Mouse (Mus musculus) lung, adult 18-20 months (tissue): ENCODE data around the gene Gm17606.

Source experiments
- DNase-seq, 2 experiments: peaks; one replicate each; pipeline ENCODE4 v3.0.0; 2022; ENCODE audit warnings: mixed read lengths in 2 of 2

Gene Gm17606

DNA sequence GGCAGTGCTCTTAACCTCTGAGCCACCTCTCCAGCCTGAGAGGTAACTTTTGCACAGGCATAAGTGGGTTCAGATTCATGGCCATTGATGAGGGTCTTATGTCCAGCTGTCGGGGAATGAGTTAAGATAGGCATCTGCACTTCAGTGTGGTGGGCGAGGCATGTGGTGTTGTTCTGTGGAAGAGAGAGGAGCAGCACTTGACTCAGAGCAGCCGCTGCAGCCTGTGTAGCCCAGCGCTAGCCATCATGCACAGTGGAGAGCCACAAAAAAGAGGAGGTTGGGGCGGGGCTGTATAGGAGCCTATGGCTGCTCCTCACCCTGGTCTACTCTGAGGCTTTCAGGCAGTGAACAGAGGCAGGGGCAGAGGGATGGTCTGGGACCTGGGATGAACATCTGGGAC, 12.6 kb upstream of the Gm17606 start:
- DNase-seq = no peak

DNA sequence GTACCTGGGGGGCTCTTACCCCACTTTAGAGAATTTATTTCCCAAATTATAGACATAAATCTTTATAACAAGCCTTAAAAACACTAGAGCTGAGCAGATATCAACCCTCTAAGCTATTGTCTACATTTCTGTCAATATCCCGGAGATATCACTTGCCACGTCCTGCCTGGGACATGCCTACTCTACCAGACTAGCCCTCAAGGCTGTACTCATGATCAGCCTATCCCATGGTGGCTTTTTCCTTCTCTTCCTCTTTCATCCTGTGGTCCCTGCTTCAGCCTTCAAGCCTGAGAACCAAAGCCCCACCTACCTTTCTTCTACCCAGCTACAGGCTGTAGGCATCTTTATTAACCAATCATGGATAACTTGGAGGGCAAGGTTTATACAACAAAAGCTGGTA, 11.0 kb upstream of the Gm17606 start:
- no peak for DNase-seq

DNA sequence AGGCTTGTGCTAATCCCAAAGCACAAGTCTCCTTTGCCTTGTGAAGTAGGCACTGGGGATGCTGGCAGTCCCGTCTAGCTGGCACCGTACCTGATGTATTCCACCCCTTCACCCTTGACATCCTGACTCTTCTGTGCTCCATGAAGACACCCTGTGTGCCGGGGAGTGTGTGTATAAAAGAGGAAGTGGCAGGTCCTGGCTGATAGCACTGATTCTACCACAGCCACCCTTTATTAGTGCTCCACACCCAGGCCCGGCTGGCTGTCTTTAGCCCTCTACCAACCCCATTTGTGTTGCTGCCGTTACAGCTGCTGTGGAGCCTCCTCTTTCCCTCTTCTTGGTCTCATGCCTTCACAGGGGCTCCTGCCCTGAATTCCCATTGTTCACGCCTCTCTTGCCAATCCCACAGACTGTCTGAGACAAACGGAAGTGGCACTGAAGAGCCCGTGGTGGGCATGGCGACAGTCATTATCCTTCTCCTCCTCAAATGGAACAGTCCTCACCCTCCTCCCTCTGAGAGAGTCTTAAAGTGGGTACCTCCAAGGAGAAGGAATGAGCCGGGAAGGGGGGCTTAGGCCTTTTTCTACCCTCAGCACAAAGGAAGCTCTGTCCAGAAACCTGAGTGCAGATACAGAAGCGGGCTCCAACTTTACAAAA, 10.0 kb upstream of the Gm17606 start:
- DNase-seq = no peak

DNA sequence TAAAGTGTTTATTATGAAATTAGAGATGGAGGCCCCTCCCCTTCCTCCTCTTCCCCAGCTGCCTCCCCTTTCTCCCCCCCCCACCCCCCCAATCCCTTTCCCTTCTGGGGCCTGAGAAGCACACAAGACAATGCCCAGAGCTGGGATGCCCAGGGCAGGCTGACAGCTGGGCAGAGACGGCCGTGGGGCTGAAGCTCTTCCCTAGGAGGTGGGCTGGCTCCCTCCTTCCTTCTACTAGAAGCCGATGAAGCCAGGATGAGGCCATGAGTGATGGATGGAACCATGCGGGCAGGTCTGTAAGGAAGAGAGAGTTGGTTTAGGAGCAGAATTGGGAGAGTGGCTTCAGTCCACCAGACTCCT, 9.5 kb upstream of the Gm17606 start:
- no peak for DNase-seq

DNA sequence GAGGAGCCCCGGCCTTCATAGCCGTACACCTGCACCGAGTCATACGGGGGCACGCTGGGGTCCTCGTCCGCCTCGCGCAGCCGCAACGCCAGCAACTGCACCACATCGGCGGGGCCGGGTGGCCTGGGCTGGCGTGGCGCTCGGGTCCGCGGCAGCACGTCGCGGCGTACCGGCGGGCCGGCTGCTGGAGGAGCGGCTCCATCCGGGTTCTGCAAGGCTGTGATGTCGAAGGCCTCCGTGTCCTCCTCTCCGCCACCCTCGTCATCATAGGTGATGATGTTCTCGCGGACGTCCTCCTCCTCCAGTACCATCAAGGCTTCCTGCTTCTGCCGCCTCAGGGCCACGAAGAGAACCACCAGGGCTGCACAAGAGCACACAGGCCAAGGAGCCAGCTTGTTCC, 8.5 kb upstream of the Gm17606 start:
- no peak for DNase-seq

DNA sequence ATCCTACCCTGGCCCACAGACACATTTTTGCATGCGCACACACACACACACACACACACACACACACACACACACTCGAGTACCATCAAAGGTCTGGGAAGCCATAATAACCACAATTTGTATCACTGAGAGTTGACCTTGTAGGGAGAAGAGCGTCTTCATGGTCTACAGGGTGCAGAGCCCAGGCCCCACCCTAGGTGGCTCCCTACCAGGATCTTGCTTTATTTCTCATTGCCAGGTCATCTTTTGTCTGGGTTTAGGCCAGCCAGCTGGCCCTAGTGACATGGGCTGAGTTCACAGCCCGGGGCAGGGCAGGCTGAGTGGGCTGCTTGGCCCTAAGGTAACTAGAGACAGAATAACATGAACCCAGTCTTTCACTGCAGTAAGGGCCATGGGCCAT, 6.6 kb upstream of the Gm17606 start:
- DNase-seq = no peak

DNA sequence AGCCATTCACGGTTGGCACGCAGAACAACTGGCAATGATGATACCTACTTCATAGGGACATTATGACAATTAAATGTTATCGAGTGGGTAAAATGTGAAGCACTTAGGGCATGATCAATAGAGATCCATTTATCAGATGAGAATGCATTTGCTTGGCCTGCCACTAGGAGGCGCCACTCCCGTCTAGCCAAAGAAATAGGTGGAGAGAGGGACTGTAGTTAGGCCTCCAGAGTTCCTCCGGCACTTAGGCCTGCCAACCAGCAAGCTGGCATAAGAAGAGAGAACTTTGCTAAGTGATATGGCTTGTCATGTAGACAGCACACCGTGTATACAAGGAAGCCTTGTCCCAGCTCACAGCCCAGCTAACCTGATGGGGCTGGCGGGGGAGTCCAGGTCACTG, 3.8 kb upstream of the Gm17606 start:
- DNase-seq = peak in 1 of 2 experiments; percentile 45

DNA sequence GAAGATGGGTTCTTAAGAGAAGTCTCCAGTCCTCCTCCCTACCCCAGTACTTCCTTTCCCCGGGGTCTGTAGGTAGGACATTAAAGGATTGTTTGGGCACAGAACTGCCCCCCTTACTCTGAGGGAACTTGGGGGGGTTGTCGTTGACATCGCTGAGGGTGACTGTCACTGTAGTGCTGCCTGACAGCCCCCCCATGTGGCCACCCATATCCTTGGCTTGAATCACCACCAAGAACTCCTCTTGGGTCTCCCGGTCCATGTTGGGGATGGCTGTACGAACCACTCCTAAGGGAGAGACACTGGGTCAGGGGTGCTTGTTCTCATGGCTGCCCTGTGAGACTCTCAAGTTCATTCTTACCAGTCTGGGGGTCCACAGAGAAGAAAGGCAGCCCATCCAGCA, 2.5 kb upstream of the Gm17606 start:
- no peak for DNase-seq

DNA sequence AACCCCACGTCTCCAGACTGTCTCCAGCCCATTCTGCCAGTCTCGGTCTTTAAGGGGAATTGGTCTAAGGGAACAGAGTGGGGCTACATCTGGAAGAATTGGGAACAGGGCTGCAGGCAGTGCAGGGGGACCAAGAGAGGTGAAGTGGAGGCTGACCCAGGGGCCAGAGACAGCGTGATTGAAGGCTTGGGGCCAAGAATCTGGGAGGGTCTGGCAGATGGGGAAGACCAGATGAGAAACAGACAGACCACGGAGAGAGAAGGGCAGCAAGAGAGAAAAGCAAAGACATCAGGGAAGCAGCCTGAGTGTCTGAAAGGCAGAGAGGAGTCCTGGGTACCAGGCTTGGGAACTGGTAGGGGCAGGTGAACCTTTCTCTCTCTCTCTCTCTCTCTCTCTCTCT, 631 bp upstream of the Gm17606 start:
- DNase-seq = no peak

DNA sequence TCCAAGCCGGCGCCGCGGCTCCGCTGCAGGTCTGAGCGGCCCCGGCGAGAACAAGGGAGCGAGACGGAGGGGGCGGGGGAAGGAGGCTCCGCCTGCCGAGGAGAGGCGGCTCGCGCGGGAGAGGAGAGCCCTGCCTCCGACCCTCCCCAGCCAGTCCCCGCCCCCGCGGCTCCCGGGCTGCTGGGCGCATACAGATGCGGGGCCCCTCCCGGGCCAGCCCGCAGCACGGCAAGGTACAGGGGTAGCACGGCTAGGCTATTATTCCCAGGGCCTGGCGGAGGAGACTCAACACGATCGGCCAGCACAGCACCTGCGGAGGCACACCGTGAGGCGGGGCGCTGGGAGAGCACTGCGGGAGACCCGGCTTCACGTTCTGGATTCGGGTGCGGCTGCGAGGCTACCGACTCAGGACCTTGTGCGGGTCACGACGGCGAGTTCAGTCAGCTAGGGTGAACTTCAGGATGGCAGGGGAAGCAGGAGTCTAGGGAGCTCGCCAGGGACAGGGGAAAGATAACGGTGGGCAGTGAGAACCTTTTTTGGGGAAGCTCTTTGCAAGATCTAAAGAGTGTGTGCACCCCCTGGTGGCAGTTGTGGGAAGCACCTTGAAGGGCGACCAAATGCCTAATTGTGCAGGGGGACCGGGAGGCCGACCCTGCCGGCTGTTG, 685 bp downstream of the Gm17606 start, which contains the start of gene Cdh24:
Gene Cdh24, minus strand, starts transcription at position 60 of the 665 bp plus-strand sequence.
- DNase-seq = peak; percentile 90 to 93

DNA sequence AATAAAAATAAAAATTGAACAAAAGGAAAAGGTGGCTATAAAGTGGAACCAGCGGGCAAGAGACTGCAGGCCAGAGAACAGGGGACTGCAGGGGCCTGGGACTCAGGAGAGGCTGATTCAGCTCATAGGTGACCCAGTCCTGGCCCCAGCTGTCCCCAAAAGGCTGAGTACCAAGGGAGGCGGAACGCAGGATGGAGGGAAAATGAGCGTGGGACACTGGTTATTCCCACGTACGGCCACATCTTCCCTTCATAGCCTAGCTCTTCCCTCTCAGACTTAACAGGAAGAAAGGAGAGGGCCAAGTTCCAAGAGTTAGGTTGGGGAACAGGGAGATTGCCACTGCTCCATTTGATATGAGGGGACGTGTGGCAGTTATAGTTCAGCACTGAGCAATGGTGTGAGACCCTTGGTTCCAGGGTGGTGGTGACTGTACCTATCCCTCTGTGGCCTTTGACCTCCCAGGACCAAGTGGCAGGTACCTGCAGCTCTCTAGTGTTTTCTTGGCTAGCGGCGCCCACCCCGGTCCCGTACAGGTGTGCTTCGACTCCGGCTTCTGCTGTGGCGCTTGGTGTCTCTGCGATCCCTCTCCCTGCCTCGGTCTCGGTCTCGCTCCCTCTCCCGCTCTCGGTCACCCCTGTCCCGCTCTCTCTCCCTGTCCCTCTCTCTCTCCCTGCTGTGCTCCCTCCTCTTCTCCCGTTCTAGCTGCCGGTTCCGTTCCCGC, 1.6 kb downstream of the Gm17606 start:
- DNase-seq = no peak

DNA sequence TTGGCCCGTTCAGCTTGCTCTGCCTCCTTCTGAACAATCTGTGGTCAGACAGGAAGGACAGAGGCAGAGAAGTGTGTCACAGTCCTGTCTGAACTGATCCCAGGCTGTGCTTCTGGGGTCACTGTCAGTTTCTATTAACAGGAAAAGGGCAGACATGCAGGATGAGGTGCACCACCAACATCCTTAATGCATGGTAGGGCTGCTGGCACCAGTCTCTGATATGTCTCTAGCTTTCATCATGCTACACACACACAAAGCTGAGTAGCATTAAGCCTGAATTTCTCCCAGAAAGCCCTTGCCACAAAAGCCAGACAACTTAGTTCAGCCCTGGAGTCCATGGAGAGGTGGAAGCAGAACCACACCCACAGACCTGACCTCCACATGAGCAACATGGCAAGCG, 2.3 kb downstream of the Gm17606 start:
- no peak for DNase-seq

DNA sequence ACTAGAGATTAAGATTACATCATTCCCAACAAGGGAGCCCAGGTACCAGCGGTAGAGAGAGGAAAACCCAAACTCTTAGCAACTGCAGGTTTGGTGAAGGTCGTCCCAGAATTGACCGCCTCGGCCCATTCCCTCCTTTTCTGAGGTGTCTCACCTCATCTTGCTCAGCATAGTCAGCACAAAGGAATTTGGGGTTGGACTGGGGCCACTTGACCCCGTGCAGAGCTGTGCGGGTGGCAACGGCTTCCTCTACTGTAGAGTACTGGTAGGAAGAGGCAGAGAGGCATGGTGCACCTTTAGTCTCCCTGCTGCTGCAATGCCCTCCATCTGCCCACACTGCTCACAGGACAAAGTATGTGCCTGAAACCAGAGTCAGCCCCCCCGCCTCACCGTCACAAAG, 3.5 kb downstream of the Gm17606 start:
- DNase-seq = no peak

DNA sequence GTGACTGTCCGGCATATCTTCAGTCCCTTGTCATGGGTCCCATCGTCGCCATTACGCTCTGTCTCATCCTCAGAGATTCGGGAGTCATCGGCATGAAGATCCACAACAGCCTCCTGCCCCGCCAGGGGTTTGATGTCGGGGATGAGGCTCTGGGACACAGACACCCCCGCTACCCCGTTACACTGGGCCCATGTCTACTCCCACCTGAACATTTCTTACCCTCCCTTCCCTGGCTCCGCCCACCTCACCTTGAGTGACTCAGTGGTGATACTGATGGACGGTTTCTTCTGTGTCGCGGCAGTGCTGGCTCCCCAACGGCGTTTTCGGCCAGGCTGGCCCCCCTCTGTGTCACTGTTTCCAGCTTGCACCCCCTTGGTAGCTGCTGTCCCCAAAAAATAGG, 5.7 kb downstream of the Gm17606 start:
- DNase-seq = no peak

DNA sequence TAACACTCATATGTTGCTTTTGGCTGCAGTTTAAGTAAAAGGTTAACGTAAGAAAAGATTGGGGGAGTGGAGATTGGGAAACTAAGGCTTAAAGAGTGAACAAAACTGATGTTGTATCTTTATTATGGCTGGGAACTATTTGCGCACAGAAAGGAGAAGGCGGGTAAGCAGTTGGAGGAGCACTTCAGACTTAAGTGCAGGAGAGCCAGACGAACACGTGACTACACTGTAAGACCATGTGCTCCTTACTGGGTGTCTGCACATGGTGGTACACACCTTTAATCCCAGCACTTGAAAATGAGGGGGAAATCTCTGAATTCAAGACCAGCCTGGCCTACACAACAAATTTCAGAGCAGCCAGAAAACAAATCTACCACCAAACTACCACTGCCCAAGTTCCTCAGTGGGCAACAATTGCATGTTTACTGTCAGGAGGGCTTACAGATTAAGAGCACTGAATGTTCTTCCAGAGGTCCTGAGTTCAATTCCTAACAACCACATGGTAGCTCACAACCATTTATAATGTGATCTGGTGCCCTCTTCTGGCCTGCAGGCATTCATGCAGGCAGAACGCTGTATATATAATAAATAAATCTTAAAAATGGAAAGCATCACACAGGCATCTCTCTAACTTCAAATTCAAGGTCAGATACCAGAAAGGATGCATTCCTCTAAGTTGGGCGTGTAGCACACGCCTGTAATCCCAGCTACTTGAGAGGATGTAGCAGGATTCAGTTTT, 6.3 kb downstream of the Gm17606 start:
- peak; percentile 54 to 65 for DNase-seq

DNA sequence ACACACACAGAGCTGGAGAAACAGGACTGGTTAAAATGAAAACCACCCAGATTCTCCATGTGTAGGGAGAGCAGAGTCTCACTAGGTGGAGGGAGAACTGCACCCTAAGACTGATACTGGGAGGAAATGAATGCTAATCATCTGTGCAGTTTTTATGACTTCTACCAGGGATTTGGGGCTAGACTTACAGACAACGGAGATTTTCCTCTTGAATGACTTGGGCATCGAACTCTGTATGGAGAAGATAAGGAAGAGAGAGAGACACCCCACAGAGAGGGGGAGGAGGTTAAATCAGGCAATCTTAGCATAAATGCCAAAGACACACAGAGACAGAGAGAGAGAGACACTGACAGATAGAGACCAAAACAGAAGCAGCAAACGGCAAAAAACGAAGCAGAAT, 7.1 kb downstream of the Gm17606 start:
- no peak for DNase-seq

DNA sequence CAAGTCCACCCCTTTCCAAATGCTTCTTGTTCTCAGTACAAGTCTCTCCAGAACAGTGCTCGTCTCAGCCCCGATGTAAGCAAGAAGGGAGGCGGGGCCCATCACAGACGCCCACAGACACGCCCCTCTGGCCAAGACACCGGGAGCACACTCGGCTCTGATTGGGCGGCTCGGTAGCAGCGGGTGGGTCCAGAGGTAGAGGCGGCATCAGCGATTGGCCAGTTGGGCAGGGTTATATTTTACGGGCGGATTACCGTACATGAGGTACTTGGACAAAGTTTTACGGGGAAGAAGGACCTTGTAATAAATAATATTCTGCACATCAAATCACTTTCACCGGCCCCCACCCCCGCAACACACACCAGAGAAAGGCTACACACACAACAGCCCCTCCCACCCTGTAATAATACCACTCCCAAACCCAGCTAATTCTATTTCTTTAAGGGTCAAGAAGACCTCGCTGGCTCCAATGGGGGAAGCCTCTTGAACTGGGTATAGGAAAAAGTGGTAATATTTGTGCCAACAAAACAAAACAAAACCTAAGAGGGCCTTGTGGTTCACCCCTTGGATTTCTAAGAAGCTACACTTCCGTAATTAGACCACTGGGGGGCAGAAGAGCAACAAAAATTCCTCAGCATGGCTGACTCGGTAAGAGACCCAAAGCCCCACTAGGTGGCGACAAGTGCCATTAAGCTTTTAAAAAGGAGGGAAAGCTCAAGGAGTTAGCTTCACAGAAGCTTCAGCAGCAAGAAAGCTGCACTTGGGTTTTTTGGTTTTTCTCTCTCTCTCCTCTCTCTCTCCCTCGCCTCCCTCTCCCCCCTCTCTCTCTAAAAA, 10.1 kb downstream of the Gm17606 start:
- peak; percentile 77 to 88 for DNase-seq

DNA sequence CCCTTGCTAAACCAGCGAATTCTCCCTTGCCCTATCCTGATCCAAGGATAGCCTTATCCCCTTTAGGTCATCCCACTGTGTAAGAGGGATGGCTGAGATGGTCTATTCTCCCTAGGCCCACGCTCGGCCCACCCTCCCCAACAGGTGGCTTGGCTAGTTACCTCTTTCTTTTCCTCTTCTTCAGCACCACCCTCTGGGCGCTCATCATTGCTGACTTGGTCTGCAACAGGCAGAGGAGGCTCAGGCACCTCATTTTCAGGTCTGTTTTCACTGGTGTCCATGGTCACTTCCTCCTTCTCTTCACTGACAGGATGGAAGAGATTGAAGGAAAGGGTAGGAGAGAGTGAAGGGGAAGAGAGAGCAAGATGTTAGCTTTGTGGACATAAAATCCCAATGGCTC, 10.8 kb downstream of the Gm17606 start:
- no peak for DNase-seq

DNA sequence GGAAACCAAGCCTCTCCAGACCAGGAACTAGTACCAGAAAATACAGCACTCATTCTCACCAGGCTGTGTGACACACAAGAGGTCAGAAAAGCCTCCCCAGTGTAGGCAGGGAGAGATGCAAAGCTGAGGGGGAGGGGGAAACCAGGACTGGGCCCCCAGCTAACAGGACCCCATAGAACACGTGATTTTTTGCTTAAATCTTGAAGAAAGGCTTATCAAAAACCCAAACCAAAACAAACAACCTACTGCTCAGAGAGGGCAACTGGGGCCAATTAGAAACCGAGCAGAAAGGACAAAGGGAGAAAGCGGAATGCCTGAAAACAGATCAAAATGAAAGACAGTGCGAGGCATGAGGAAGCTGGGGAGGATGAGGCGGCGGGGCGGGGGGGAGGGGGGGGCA, 12.0 kb downstream of the Gm17606 start:
- no peak for DNase-seq

DNA sequence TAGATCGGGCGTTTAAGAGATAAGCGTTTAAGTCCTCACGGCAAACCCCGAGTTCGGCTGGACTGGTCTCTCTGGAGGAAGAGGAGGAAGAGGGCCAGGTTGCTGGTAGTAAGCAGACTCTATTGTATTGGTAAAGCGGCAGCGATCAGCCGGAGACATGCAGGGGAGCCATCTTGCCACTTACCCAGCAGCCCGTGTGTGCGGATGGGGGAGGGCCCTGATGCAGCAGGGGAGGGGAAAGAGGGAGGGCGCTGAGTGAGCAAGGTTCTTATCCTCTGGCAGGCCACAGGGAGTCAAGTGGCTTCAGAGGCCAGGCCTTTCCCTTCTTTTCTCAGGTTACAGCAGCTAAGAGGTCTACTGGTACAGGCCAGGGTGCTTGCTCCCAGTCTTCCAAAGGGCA, 12.7 kb downstream of the Gm17606 start:
- peak; percentile 91 to 93 for DNase-seq

DNA sequence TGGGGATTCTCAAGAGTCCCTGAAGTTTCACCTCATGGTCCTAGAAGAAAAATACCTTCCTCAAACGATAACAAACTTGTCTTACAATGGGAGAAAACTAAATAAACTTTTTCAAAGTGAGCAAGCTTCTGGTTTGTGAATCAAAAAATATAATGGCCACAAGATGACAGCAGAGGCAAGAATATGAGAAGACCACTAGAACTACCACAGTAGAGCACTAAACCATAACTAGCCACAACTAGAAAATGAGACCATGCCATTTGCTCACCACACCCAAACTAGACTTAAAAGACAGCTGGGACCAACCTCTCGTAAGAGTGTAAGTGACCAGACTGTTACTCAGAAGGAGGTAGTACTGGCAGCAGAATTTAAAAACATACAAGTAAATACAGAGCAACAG, 19.3 kb downstream of the Gm17606 start:
- DNase-seq = no peak

DNA sequence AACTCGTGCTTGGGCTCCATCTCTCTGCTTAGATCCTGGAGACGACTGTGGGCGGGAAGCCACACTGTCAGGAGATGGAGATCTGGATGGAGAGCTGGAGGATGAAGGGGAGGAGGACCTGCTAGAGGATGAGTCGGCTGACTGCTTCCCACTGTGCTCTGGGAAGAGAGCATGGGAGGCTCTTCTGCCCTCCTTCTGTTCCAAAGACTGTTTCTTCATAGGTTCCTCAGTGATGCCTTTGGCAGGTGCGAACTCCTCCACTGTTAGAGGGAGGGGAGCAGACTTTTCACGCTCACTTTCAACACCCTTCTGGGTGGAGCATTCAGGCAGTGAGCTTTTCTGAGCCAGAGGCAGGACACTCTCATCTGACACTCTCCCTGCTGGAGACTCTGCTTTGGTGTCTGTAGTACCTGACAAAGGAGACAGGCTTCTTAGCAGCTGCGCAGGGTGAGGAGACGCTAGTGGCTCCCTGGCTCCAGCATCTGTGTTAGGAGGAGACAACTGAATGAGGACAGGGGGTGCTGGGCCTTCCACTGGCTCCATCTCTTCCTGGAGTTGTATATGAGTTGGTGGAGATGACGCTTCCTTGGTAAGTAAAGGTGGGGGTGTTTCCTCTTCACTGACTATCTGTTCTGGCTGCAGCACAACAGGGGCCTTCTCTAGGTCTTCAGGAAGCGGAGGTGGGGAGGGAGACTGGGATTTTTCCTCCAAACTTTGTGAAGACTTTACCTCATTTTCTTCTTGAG, 23.9 kb downstream of the Gm17606 start:
- no peak for DNase-seq
